Mouse (Mus musculus) adrenal gland, adult (tissue): Measurements from ENCODE around the gene BC034090.

Source experiments
- DNase-seq, 2 experiments: peaks; one replicate each; pipeline ENCODE4 v3.0.0; 2022 to 2023; ENCODE audit warnings: low spot score in 1 of 2; ENCODE audit not compliant: inconsistent age in 2 of 2

Gene BC034090

GRCm38 (mm10) chr1:155217865-155218541 lies 26.2 kb downstream of the BC034090 start:
- DNase-seq = peak; percentile 48 to 83

GRCm38 (mm10) chr1:155216844-155217243 lies 27.4 kb downstream of the BC034090 start:
- no peak for DNase-seq

- no peak for DNase-seq
Observed at GRCm38 (mm10) chr1:155216313-155216712, 27.9 kb downstream of the BC034090 start.

- DNase-seq = peak; percentile 44 to 45
Observed at GRCm38 (mm10) chr1:155215066-155215764, 29.0 kb downstream of the BC034090 start.

- DNase-seq = peak; percentile 29 to 51
Observed at GRCm38 (mm10) chr1:155213912-155214311, 30.3 kb downstream of the BC034090 start.

- peak; percentile 73 to 80 for DNase-seq
Observed at GRCm38 (mm10) chr1:155212936-155213774, 31.1 kb downstream of the BC034090 start.

- peak; percentile 59 to 75 for DNase-seq
Observed at GRCm38 (mm10) chr1:155212493-155212892, 31.8 kb downstream of the BC034090 start.

GRCm38 (mm10) chr1:155212081-155212480 lies 32.2 kb downstream of the BC034090 start:
- peak; percentile 61 to 75 for DNase-seq

GRCm38 (mm10) chr1:155211017-155211416 lies 33.2 kb downstream of the BC034090 start:
- DNase-seq = peak; percentile 14 to 51

GRCm38 (mm10) chr1:155210011-155210763 lies 34.1 kb downstream of the BC034090 start:
- DNase-seq = no peak

GRCm38 (mm10) chr1:155207859-155208258 lies 36.4 kb downstream of the BC034090 start:
- DNase-seq = no peak

GRCm38 (mm10) chr1:155205822-155206660 lies 38.2 kb downstream of the BC034090 start:
- DNase-seq = peak; percentile 27 to 66

- no peak for DNase-seq
Observed at GRCm38 (mm10) chr1:155205311-155205710, 38.9 kb downstream of the BC034090 start.

GRCm38 (mm10) chr1:155204560-155205162 lies 39.6 kb downstream of the BC034090 start:
- DNase-seq = peak in 1 of 2 experiments; percentile 51

GRCm38 (mm10) chr1:155203954-155204353 lies 40.3 kb downstream of the BC034090 start:
- no peak for DNase-seq

GRCm38 (mm10) chr1:155203101-155203500 lies 41.1 kb downstream of the BC034090 start:
- no peak for DNase-seq

GRCm38 (mm10) chr1:155202472-155202871 lies 41.8 kb downstream of the BC034090 start:
- no peak for DNase-seq

- no peak for DNase-seq
Observed at GRCm38 (mm10) chr1:155201914-155202313, 42.3 kb downstream of the BC034090 start.

- DNase-seq = no peak
Observed at GRCm38 (mm10) chr1:155201373-155201879, 42.8 kb downstream of the BC034090 start.
